Mouse (Mus musculus) thymus, postnatal 25 days (tissue): ENCODE measurements around the gene Surf2.
"Not testable (repeated sequence)": the region's sequence is repeated elsewhere in the genome, so short reads cannot be mapped to it uniquely, and the experiment has no call there.

Source experiments
- DNase-seq: peaks from one replicate; pipeline ENCODE4 v3.0.0; 2022

Gene Surf2

GRCm38 (mm10) chr2:26915927-26916728 lies at the start of gene Surf2, which contains the start of gene Surf1:
Surf2 (plus strand) TSS chr2:26916367.
Surf1 (minus strand) TSS chr2:26916530.
- DNase-seq, result peak; percentile 69

DNA sequence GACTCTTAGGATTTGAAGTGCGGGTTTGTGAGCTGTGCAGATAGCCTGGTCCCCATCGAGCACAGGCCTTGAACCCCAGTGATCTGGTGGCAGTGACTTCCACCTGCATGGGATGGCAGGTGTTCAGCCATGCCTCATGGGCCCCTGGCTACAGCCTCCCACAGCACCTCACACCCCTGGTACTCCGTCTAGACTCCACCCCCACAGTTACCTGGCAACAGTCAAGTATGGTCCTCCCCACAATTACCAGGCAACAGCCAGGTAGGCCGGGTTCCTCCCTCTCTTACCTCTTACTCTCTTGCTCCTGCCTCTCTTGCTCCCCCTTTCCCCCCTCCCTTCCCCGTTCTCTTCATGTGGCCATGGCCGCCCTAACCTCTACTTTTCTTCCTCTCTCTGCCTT lies 45.5 kb upstream of the Surf2 start:
- DNase-seq, result no peak

DNA sequence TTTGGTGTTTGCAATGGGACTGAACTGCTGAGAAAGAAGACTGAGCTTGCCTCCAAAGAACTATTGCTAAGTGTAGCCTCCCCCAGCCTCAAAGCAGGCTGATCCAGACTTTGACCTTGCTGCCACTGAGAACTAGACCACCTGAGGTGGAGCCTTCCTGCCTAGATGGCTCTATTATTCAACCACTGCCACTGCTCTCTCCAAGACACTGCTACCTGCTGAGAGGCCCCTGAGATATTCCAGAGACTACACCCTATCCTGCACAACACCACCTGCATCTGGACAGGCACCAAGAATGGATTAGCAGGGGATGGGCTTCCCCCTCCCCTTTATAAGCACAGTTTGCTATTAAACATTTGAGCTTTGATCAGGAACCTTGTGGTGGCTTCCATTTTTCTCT lies 37.6 kb upstream of the Surf2 start:
- DNase-seq, result no peak

GRCm38 (mm10) chr2:26885541-26885940 lies 30.6 kb upstream of the Surf2 start:
- not testable (repeated sequence) for DNase-seq

GRCm38 (mm10) chr2:26886170-26886569 lies 30.0 kb upstream of the Surf2 start:
- not testable (repeated sequence) for DNase-seq

- DNase-seq, result no peak
These were observed 20.3 kb upstream of the Surf2 start for GRCm38 (mm10) chr2:26895898-26896297.

- no peak for DNase-seq
These were observed 15.4 kb upstream of the Surf2 start for GRCm38 (mm10) chr2:26900731-26901130.

GRCm38 (mm10) chr2:26901834-26902400 lies 14.2 kb upstream of the Surf2 start:
- DNase-seq, result no peak

- peak; percentile 96 for DNase-seq
These were observed 13.5 kb upstream of the Surf2 start, which contains the start of gene Surf6 for GRCm38 (mm10) chr2:26902467-26903220. Surf6 (minus strand) TSS chr2:26902879.

GRCm38 (mm10) chr2:26903311-26903710 lies 12.9 kb upstream of the Surf2 start:
- no peak for DNase-seq

- DNase-seq, result no peak
These were observed 10.2 kb upstream of the Surf2 start for GRCm38 (mm10) chr2:26905936-26906335.

DNA sequence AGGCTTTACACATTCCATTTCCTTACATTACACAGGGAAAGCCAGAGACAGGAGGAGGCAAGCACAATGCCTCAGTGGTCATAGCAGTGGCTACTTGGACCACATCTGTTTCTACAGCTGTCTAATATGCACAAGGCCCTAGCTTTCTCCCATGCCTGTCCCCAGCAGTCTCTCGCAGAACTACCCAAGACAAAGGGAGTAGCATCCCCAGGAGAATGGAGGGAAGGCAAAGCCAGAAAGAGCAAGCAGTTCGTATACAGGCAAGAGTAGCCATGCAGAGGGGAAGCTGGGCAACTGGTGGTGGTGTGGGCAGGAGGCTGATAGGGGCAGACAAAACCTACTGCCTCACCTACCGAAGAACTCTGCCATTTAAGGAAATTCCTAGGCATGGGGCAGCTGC lies 9.7 kb upstream of the Surf2 start:
- DNase-seq, result no peak

DNA sequence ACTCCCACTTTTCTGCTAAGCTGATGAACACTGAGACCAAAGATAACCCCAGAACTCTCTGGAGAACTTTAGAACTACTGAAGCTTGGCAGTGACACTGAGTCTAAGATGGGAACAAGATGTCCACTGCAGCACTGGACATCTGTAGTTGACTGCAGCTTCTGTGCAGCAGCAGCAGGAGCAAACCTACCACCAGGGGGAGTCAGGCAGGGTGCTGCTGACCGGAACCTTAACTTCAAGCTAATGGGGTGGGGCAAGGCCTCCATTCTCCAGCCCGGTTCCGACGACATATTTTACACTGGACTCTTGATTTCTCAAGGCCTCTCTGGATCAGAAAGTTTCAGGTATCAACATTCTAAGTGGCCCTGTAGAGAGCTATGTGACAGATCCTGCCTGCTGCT lies 9.1 kb upstream of the Surf2 start:
- DNase-seq, result peak; percentile 35

DNA sequence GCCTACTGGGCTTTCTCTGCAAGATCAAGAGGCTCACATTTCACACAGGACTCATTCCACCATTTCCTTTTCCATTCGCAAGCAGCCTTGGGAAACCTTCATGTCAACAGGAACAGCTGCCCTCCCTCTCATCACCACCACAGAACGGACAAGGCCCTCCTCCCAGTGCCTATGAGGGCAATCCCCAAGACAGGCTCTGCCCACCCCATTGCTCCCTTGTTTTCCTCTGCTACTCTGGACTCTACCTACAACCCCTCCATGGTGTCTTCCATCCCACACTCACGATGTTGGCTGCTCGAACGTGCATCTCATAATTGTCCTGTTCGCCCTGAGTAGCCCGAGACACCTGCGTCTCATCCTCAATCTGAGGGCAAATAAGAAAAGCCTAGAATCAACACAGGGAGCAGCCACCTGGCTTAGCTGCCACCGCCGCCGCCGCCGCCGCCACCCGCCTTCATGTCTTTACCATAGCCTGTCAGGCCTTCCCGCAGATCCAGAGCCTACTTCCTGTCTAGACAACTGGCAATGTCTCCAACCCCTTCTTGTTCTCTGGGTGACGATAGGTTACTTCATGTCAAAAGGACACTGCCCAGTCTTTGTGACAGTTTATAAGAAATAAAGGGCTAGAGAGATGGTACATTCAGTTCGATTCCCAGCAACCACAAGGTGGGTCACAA lies 7.3 kb upstream of the Surf2 start:
- peak; percentile 42 for DNase-seq

DNA sequence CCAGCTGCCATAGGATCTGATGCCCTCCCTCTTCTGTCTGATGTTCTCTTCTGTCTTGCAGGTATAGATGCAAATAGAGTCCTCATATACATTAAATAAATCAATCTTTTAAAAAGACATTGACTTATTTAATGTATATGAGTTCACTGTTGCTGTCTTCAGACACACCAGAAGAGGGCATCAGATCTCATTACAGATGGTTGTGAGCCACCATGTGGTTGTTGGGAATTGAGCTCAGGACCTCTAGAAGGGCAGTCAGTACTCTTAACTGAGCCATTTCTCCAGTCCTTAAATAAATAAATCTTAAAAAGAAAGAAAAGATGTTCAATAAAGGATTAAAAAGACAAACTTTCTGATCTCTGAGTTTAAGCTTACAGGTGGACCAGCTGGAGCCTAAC lies 6.8 kb upstream of the Surf2 start:
- no peak for DNase-seq

GRCm38 (mm10) chr2:26910124-26910993 lies 5.8 kb upstream of the Surf2 start, which contains the start of the genes Med22 and Rpl7a:
Med22 (minus strand) TSS chr2:26910677.
Rpl7a (plus strand) TSS chr2:26910764.
- peak; percentile 99 for DNase-seq

DNA sequence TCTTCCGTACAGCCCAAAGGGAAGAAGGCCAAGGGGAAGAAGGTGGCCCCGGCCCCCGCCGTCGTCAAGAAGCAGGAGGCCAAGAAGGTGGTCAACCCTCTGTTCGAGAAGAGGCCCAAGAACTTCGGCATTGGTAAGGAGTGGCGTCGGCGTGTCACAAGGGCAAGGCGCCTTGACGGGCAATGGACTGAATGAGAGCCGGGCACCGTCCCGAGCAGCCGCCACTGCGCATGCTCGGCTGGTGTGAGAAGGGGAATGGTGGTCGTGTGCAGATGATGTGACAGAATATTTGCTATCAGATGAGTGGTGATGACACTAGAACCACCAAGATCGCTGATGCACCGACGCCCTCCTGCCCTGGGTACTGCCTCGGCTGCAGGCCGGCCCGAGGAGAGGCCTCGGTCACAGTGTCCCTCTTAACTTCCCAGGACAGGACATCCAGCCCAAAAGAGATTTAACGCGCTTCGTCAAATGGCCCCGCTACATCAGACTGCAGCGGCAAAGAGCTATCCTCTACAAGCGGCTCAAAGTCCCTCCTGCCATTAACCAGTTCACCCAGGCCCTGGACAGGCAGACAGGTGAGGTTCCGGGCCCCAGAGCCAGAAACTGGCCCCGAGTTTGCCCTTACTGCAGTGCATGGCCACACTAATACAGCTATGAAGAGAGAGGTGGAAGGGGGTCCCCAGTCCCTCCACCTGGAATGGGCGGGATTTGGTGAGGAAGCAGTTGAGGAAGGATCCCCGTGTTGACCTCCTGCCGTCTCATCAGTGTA lies 5.0 kb upstream of the Surf2 start:
- no peak for DNase-seq

- DNase-seq, result no peak
These were observed 3.9 kb upstream of the Surf2 start for GRCm38 (mm10) chr2:26912253-26912770.

- DNase-seq, result no peak
These were observed 2.6 kb upstream of the Surf2 start for GRCm38 (mm10) chr2:26913416-26914147.
